Mouse (Mus musculus) layer of hippocampus, adult 8-10 months (tissue): ENCODE measurements around the gene Egln1. TPM values are rescaled to one million over a fixed set of nuclear protein-coding genes. Genes with fewer than 3 reads are reported as not detected.
A peak's percentile ranks its signal among the peaks of the same experiment; 100 is the strongest.

ENCODE experiments used
- DNase-seq, 2 experiments: peaks; one replicate each; pipeline ENCODE4 v3.0.0; 2022; ENCODE audit warnings: low spot score in 2 of 2
- total RNA-seq, 4 experiments: library from RNA; stranded (reverse); gene quantifications; 2 replicates each; pipeline ENCODE4 v1.2.4; 2022

Gene Egln1
- total RNA-seq, result 10 to 100 TPM; 56.4 to 58.7 (median 58.4) TPM

DNA sequence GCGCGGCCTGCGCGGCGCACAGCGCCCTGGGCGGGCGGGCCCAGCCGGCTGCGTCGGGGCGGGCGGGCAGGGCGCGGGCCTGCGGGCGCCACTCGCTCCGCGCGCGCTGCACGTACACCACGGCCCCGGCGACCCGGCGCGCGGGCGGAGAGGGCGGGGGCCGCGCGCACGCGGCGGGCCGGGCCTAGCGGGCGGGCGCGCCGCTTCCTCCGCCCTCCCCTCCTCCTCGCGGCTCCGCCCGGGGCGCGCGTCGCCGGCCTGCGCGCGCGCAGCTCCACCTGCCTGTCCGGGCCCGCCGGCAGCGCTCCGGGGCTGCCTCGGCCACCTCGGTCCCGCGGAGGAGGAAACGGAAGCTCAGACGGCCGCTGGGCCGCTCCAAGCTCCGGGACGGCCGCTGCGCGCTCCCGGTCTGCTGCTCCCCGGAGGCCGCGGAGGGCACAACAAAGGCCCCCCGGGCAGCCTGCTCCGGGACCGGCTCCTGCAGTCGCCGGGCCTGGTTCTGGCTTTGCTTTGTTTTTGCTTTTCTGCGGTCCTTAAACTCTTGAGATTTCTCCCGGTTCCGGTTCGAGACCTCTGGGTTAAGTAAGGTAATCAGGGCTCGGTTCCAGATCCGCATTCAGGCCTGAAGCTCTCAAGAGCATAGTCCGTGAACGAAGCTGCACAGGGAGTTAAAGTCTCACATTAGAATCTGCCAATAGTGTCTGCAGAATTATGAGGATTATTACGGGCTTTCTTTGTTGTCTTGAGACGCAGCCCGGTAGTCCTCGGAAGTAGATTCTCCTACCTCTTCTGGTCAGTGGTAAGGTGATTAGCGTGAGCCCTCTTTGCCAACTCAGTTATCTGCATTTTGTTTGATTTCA is at the start of gene Egln1:
TSS of gene Egln1 (minus strand) at position 116 of the 860 bp plus-strand sequence.
- DNase-seq, result peak; percentile 36 to 55

DNA sequence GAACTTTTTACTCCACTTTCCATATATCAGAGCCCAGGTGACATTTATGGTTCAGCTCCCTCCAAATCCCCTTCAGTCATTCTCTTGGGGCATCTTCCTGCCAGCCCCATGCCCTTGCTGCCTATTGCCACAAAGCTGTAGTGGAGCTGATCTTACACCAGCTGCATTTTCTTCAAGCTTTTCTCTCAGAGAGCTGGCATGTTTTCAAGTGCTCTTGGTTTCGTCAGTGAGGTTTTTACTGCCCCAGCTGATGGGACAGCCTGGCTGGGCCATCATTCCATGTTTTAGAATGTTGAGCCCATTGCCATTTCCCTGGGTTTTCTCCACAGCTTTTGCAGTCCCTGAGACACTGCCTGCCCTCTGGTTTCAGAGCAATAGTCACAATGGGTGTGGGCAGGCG is 46.7 kb upstream of the Egln1 start:
- DNase-seq, result no peak

DNA sequence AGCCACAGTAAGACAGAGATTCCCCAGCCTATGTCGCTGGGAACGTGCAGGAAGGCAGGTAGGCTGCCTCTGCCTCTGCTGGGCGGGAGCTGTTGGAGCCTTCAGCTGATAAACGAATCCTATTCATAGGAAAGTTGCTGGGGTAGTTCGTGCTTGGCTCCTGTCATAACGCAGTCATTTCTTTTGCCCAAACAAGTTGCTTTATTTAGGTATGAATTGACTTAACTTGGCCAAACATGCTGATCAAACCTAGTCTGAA is 42.5 kb upstream of the Egln1 start:
- no peak for DNase-seq

DNA sequence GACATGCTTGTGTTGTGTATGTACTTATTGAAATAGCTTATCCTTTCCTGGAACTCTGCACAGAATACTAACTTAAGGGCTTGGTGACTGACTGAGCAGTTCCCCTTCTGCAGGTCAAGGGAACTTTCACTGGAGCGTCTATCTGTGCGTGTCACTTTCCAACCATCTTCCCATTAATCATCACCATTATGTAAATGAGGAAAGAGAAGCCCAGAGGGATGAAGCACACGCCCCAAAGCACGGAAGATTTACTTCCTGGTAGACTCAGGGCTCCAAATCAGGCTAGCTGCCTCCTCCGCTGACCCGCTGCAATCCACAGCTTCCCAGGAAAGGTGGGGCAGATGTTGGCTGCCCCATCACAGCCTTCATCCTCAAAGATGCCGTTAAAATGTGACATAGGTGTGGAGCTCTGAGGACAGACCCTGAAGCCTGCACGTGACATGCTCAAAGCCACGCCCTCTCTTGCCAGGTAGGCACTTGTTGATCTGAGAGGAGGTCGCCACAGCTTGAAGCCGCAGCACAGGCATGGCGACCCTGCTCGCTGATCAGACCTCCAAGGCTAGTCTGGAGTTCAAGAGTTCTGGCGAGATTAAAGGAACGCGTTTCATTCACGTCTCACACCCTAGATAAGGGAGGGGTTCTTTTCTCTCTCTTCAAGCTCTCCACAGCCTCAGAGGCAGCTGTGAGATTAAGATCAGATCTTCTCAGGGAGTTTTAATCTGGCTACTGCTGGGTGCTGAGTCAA is 42.0 kb upstream of the Egln1 start:
- no peak for DNase-seq

DNA sequence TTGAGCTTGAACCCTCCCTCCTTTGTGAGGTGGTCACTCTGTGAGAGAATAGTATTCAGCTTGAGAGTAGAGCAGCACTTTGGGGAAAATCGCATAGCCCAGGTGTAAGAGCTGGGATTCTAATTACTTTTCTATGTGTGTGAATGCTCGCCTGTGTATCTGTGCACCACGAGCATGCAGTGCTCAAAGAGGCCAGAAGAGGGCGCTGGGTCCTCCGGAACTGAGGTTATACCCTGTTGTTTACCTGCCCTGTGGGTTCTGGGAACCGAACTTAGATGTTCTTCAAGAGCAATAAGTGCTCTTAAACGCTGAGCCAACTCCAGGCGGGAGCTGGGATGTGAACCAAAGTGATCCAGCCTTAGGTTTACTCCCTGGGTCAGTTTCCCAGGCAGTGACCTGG is 31.7 kb upstream of the Egln1 start:
- no peak for DNase-seq

DNA sequence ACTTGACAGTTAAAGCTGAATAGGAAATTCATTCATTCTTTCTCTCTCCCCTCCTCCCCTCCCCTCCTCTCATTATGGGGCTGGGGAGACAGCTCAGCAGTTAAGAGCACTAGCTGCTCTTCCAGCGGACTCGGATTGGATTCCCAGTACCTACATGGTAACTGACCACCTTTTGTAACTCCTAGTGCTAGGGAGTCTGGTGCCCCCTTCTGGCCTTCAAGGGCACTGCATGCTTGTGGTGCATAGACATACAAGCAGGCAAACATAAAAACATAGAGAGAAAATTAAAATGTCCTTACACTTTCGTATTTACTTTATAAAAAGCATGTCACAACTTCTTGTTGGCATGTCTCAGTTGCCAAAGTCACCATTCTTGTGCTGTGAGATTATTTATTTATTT is 30.9 kb upstream of the Egln1 start:
- no peak for DNase-seq

DNA sequence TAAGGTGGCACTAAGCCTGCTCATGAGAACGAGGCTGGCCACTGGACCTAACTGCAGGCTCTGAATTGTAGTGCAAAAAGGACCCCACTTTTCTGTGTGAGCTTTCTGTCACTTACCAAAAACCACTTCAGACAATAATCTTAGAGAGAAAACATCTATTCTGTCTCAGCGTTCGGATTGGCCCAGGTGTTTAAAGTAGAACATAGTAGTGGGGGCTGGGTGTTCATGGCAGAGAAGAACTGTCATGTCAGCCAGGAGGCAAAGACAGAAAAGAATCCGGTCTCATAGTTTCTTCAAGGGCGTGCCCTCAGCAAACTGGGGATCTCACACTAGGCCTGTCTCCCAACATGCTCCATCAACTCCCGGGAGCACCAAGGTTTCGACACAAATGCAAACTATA is 28.9 kb upstream of the Egln1 start:
- no peak for DNase-seq

DNA sequence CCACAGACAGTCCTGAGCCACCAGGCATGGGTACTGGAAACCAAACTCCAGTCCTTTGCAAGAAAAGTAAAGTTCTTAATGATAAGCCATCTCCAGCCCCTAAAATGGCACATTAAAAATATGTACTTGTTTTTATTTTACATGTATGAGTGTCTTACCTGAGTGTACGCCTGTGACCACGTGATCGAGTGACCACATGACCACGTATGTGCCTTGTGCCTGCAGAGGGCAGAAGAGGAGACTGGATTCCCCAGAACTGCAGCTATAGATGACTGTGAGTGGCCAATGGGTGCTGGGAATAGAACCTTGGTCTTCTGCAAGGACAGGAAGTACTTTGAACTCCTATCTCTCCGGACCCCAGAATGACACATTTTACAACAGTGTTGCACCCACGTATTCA is 27.1 kb upstream of the Egln1 start:
- no peak for DNase-seq

DNA sequence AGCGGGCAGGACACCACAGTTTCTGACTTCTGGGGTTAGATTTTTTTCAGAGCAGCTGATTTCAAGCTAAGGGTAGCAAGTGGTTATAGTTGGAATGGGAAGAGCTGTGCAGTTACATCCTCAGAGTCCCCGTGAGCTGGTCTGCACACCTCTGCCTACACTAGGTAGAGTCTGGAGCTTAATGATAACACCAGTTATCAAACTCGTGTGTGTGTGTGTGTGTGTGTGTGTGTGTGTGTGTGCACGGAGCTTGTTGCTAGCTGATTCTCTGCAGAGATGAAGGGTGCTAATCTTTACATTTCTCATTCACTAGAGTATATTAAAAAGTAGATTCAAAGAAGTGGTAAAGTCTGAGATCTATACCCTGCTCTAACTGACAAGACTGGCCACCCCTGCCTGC is 25.1 kb upstream of the Egln1 start:
- DNase-seq, result no peak

DNA sequence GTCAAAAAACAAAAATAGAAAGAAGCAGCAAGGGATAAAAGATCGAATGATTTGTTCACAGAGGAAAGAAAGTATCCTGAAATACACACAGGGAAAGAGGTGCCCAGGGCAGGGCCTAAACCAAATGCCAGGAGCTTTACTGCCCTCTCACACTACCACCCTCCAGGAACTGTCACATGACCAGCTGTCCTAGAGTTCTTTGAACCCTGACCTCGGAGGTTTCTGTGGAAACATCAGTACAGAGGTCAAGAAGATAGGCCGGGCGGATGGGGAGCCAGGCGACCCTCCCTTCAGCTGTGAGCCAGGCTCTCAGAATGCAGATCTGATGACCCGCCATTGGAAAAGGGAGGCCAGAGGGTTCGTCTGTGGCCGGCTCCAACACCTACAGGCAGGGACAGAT is 24.1 kb upstream of the Egln1 start:
- no peak for DNase-seq

DNA sequence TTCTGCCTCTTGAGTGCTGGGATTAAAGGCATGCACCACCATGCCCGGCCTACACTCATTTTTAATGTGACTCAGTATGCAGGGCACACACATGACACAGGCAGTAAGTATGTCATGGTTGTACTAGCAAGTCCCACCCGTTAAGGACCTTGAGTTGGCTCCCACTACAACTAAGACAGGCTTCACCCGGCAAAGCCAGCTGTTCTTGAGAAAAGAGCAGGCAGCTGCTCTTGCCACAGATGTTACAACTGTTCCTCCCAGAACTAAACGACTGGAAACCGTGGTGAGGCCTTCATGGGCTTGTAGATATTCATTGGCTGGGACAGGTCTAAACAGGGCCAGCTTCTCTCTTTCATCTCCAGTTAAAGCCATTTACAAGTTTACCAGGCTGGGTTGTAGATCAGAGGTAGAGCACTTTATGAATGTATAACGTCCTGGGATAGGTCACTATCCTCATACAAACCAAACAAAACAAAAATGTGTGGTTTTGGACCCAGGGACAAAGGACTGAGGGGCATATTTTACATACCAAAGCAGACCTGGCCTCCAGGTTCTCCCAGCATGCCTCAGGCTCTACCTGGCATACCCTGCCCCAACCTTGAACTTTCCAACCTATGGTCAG is 21.3 kb upstream of the Egln1 start:
- DNase-seq, result no peak

DNA sequence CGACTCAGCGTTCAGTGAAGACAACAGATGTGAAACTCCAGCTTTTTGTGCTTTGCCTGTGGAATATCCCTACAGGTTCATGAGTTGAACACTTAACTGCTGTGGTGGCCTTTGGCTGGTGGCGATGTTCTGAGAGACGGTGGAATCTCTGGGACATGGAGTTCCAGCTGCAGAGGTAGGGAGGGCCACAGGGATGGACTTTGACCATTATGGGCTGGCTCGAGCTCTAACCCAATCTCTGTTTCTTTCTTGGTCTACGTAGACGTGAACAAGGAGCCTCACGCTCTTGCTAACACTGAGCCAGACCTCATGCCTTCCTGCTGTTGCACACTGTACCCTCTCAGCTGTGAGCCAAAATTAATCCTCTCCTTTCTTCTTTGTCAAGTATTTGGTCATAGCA is 15.8 kb upstream of the Egln1 start:
- DNase-seq, result no peak

DNA sequence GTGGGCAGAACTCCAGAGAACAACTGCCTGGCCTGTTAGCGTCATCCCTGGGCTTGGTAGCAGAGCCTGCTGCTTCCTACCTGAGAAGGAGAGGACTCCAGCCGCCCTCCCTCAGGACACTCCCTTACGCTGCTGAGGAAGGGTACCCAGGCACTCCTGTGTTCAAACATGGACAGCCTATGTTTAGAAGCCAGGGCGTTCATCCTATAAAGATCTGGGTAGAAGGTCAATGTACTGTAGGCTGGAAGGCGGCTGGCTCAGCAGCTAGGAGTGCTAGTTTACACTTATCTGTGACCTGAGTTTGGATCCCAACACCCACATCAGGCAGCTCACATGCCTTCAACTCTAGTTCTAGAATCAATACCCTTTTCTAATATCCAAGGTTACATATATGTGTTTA is 14.1 kb upstream of the Egln1 start:
- no peak for DNase-seq

DNA sequence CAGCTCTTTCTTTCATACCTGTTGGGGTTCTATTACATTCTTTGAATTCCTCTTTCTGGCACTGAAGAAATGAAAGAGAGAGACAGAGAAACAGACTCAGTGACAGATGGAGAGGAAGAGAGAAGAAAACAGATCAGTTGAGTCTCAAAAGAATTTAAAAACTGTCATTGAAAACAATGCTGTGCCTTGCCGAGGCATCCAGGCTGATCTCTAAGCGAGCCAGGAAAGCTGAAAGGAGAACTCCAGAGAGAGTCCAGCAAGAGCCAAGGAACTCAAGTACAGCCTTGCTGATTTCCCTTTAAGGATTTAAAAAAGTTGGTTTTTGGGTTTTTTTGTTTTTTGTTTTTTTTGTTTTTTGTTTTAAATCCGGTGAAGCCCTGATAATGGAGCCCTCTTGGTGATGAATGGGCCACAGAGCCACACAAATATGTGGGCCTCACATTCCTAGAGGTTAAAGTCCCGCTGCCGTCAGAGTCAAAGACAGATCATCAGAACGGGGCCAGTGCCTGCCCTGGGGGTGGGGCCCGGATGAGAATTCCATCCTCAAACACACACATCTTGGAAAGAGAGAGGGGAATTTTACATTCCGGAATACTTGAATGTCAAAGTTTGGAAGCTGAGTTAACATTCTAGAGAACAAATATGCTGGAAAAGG is 11.2 kb upstream of the Egln1 start:
- no peak for DNase-seq

DNA sequence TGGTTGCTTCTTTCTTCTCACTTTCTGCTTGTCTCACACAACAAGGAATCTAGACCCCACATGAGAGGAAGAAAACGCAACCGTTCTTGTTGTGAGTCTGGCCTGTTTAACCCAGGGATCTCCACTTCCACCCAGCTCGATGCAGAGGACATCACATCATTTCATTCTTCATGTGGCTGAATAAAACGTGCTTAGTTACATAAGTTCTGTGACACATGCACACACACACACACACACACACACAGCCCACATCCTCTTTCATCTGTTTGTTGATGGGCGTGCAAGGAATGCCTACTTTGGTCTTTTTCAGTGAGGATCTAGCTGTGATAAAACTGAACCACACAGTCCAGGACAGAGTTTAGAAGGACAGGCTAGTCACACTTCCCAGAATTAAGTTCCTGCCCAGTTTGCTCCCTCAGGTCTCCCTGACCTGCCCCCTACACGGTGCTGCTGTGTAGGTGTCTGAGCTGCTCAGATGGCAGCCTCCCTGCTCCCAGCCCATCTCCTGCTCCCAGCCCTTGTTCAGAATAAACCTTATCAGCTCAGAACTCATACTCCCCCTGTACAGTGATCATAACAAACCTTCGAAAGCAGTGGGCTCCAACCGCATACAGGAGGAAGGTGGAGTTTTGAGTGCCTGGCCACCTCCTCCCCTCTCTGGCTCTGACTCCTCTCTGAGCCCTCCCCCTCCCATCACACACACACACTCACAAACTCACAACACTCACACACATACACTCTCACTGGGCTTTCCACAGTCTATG is 10.5 kb upstream of the Egln1 start:
- DNase-seq, result no peak

DNA sequence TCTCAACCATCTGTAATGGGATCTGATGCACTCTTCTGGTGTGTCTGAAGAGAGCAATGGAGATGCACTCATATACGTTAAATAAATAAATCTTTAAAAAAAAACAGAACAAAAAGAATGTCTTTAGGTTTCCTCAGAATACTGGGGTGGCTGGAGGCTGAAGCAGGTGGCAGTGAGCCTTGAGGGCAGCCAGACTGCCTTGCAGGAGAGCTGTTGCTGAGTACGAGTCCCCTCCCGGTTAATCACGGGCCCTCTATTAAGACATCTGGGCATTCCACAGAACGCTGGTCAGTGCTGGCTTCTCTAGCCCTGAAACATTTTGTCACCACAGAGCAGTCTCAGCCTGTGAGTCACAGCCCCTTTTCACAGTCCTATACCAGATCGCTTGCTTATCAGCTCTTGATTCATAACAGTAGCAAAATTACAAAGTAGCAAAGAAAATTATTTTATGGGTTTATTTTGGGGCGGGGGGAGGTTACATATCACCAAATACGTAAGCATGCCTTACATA is 5.5 kb upstream of the Egln1 start:
- no peak for DNase-seq

DNA sequence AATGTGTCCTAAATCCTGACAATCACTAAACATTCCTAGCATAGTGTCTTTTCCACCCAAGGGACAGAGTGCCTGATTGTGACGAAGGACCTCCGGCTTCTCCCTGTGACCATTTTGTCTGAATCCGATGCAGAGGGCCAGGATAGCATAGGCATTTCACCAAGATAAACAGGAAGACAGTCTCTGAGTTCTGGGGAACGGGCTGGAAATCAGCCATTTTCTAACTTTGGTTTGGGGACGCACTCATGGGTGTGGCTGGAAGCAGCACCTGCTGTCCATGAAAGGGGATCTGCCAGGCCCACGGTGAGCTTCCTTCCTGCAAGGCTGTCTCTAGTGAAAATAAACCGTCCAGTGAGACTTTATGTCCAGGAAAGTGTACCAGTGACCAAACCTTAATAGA is 4.1 kb upstream of the Egln1 start:
- no peak for DNase-seq

DNA sequence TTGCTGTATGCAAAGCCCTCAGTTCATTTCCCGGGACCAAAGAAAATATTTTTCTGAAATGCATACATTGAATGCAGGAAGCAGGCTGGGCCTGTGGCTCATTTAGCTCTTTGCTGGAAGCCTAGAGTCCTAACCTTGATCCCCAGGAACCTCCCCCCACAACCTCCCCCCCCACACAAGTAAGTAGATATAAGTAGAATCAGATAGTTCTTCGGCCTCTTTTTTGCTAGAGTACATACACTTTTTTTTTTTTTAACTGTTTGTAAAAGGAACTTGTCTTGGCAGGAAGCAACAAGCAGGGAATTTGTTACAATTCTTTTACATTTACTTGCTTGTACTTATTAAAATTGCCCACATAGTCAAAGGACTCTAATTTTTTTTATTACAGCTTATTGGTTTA is 1.7 kb upstream of the Egln1 start:
- DNase-seq, result no peak

DNA sequence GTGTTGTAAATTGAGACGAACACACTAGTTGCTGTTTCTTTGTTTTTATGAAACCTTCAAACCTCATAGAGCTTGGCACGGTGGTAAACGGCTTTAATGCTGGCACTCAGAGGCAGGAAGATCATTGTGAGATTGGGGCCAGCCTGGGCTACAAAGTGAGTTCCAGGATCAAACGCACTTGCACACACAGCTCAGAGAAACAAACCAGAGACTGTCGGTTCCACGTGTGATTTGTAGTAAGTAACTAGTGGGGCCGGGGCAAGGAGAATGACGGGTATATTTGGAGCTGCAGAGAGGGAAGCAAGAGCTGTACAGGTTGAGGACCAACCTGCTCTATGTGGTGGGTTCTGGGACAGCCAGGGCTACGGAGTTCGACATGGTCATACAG is 939 bp upstream of the Egln1 start:
- DNase-seq, result no peak

DNA sequence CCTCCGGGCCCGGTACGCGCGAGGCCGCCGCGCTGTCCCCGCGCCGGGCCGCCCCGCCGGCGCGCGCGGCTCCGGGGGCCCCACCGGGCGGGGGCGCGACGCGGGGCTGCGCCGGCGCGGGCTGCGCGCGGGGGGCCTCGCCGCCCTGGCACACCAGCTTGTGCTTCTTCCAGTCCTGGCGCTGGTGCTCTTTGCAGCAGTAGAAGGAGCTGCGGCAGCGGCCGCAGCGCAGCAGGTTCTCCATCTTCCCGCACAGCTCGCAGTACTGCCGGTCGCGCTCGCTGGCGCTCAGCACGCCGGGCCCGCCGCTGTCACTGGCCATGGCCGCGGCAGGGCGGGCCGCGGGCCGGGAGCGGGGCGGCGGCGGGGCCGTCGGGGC is 402 bp downstream of the Egln1 start:
- DNase-seq, result no peak
